Mouse (Mus musculus): ENCODE data around the gene Stambp. TPM values are rescaled to one million over a fixed set of nuclear protein-coding genes. Genes with fewer than 3 reads are reported as not detected.
"Not testable (repeated sequence)": the region's sequence is repeated elsewhere in the genome, so short reads cannot be mapped to it uniquely, and the experiment has no call there.

The Stambp gene
- polyA plus RNA-seq, 1 experiment from 2014 or later: 61.3 TPM

- no peaks in the 10 kb centered on the region for H3K9me3 ChIP-seq (ENCODE audit: control insufficient read depth, low read length)
- ATAC-seq: no peak
- H3K4me1 ChIP-seq (ENCODE audit: control insufficient read depth, insufficient read depth, low read depth, low read length): no peaks in the 10 kb centered on the region
- no peak overlapping the region for H3K9ac ChIP-seq (ENCODE audit: low read depth, low read length)
- WGBS: 69% methylated on average over 3 of the region's 3 CpGs
- no peak overlapping the region for H3K27ac ChIP-seq (ENCODE audit: low read depth, low read length)
- no peak overlapping the region for H3K4me3 ChIP-seq (ENCODE audit: low read length)
- H3K36me3 ChIP-seq (ENCODE audit: control insufficient read depth, insufficient read depth, low read length): no peaks in the 10 kb centered on the region
- no peak overlapping the region for H3K4me2 ChIP-seq (ENCODE audit: low read length)
- no peaks in the 10 kb centered on the region for H3K27me3 ChIP-seq (replicated peaks; ENCODE audit: control insufficient read depth, insufficient read depth, low read length)
Measured at GRCm38 (mm10) chr6:83597988-83598387, 25.5 kb upstream of the Stambp start.

GRCm38 (mm10) chr6:83595035-83595434 is 22.5 kb upstream of the Stambp start:
- H3K9me3 ChIP-seq (ENCODE audit: control insufficient read depth, low read length): no peaks in the 10 kb centered on the region
- no peak overlapping the region for H3K4me2 ChIP-seq (ENCODE audit: low read length)
- H3K27me3 ChIP-seq (replicated peaks; ENCODE audit: control insufficient read depth, insufficient read depth, low read length): no peaks in the 10 kb centered on the region
- WGBS: 95% methylated on average over 2 of the region's 2 CpGs
- H3K9ac ChIP-seq (ENCODE audit: low read depth, low read length): no peak overlapping the region
- H3K4me3 ChIP-seq (ENCODE audit: low read length): no peak overlapping the region
- no peaks in the 10 kb centered on the region for H3K36me3 ChIP-seq (ENCODE audit: control insufficient read depth, insufficient read depth, low read length)
- no peak for ATAC-seq
- no peak overlapping the region for H3K27ac ChIP-seq (ENCODE audit: low read depth, low read length)
- no peaks in the 10 kb centered on the region for H3K4me1 ChIP-seq (ENCODE audit: control insufficient read depth, insufficient read depth, low read depth, low read length)

- H3K9me3 ChIP-seq (ENCODE audit: control insufficient read depth, low read length): no peaks in the 10 kb centered on the region
- H3K27ac ChIP-seq (ENCODE audit: low read depth, low read length): no peak overlapping the region
- no peak overlapping the region for H3K4me2 ChIP-seq (ENCODE audit: low read length)
- no peaks in the 10 kb centered on the region for H3K27me3 ChIP-seq (replicated peaks; ENCODE audit: control insufficient read depth, insufficient read depth, low read length)
- H3K36me3 ChIP-seq (ENCODE audit: control insufficient read depth, insufficient read depth, low read length): no peaks in the 10 kb centered on the region
- no peak overlapping the region for H3K4me3 ChIP-seq (ENCODE audit: low read length)
- no peak for ATAC-seq
- no peaks in the 10 kb centered on the region for H3K4me1 ChIP-seq (ENCODE audit: control insufficient read depth, insufficient read depth, low read depth, low read length)
- WGBS: 70% methylated on average over 7 of the region's 7 CpGs
- H3K9ac ChIP-seq (ENCODE audit: low read depth, low read length): no peak overlapping the region
Measured at GRCm38 (mm10) chr6:83593896-83594295, 21.4 kb upstream of the Stambp start.

GRCm38 (mm10) chr6:83592051-83592450 is 19.5 kb upstream of the Stambp start:
- WGBS: 85% methylated on average over 8 of the region's 8 CpGs
- Histone ChIP-seq H3K4me3 (ENCODE audit: low read length) (no peak overlapping the region), H3K4me1 (ENCODE audit: control insufficient read depth, insufficient read depth, low read depth, low read length) (no peaks in the 10 kb centered on the region), H3K27ac (ENCODE audit: low read depth, low read length) (no peak overlapping the region), H3K36me3 (ENCODE audit: control insufficient read depth, insufficient read depth, low read length) (no peaks in the 10 kb centered on the region), H3K4me2 (ENCODE audit: low read length) (no peak overlapping the region), H3K9me3 (ENCODE audit: control insufficient read depth, low read length) (no peaks in the 10 kb centered on the region), H3K27me3 (replicated peaks; ENCODE audit: control insufficient read depth, insufficient read depth, low read length) (no peaks in the 10 kb centered on the region), H3K9ac (ENCODE audit: low read depth, low read length) (no peak overlapping the region)
- no peak for ATAC-seq

GRCm38 (mm10) chr6:83590301-83590700 is 17.8 kb upstream of the Stambp start:
- 89% methylated on average over 3 of the region's 3 CpGs for WGBS
- no peaks in the 10 kb centered on the region for H3K4me1 ChIP-seq (ENCODE audit: control insufficient read depth, insufficient read depth, low read depth, low read length)

GRCm38 (mm10) chr6:83587191-83587590 is 14.7 kb upstream of the Stambp start:
- WGBS: 84% methylated on average over 8 of the region's 8 CpGs
- not testable (repeated sequence) for H3K4me3 ChIP-seq (ENCODE audit: low read length); H3K4me2 ChIP-seq (ENCODE audit: low read length); H3K9ac ChIP-seq (ENCODE audit: low read depth, low read length); H3K36me3 ChIP-seq (ENCODE audit: control insufficient read depth, insufficient read depth, low read length); H3K4me1 ChIP-seq (ENCODE audit: control insufficient read depth, insufficient read depth, low read depth, low read length); H3K27ac ChIP-seq (ENCODE audit: low read depth, low read length); H3K27me3 ChIP-seq (replicated peaks; ENCODE audit: control insufficient read depth, insufficient read depth, low read length); H3K9me3 ChIP-seq (ENCODE audit: control insufficient read depth, low read length); ATAC-seq

More at GRCm38 (mm10) chr6:83590301-83590700, 17.8 kb upstream of the Stambp start:
- Histone ChIP-seq H3K36me3 (ENCODE audit: control insufficient read depth, insufficient read depth, low read length) (no peaks in the 10 kb centered on the region), H3K4me2 (ENCODE audit: low read length) (no peak overlapping the region), H3K27me3 (replicated peaks; ENCODE audit: control insufficient read depth, insufficient read depth, low read length) (no peaks in the 10 kb centered on the region), H3K9me3 (ENCODE audit: control insufficient read depth, low read length) (no peaks in the 10 kb centered on the region), H3K4me3 (ENCODE audit: low read length) (no peak overlapping the region), H3K27ac (ENCODE audit: low read depth, low read length) (no peak overlapping the region), H3K9ac (ENCODE audit: low read depth, low read length) (no peak overlapping the region)
- ATAC-seq: no peak

- not testable (repeated sequence) for H3K4me1 ChIP-seq (ENCODE audit: control insufficient read depth, insufficient read depth, low read depth, low read length); H3K4me3 ChIP-seq (ENCODE audit: low read length); H3K4me2 ChIP-seq (ENCODE audit: low read length); H3K27me3 ChIP-seq (replicated peaks; ENCODE audit: control insufficient read depth, insufficient read depth, low read length); H3K9me3 ChIP-seq (ENCODE audit: control insufficient read depth, low read length); ATAC-seq; H3K36me3 ChIP-seq (ENCODE audit: control insufficient read depth, insufficient read depth, low read length); H3K27ac ChIP-seq (ENCODE audit: low read depth, low read length); H3K9ac ChIP-seq (ENCODE audit: low read depth, low read length)
- WGBS: 88% methylated on average over 9 of the region's 9 CpGs
Measured at GRCm38 (mm10) chr6:83585328-83585727, 12.8 kb upstream of the Stambp start.

GRCm38 (mm10) chr6:83583591-83583990 is 11.1 kb upstream of the Stambp start:
- H3K36me3 ChIP-seq (ENCODE audit: control insufficient read depth, insufficient read depth, low read length): no peaks in the 10 kb centered on the region
- H3K4me1 ChIP-seq (ENCODE audit: control insufficient read depth, insufficient read depth, low read depth, low read length): no peaks in the 10 kb centered on the region
- H3K9ac ChIP-seq (ENCODE audit: low read depth, low read length): no peak overlapping the region
- no peak overlapping the region for H3K4me3 ChIP-seq (ENCODE audit: low read length)
- no peak for ATAC-seq
- H3K27ac ChIP-seq (ENCODE audit: low read depth, low read length): no peak overlapping the region
- WGBS: 79% methylated on average over 2 of the region's 2 CpGs
- H3K9me3 ChIP-seq (ENCODE audit: control insufficient read depth, low read length): no peaks in the 10 kb centered on the region
- no peak overlapping the region for H3K4me2 ChIP-seq (ENCODE audit: low read length)
- H3K27me3 ChIP-seq (replicated peaks; ENCODE audit: control insufficient read depth, insufficient read depth, low read length): no peaks in the 10 kb centered on the region; the same call in 1 of the 2 replicates

GRCm38 (mm10) chr6:83582938-83583270 is 10.4 kb upstream of the Stambp start:
- WGBS: under 1% methylated on average over 6 of the region's 6 CpGs
- Histone ChIP-seq H3K9me3 (ENCODE audit: control insufficient read depth, low read length) (no peaks in the 10 kb centered on the region), H3K4me1 (ENCODE audit: control insufficient read depth, insufficient read depth, low read depth, low read length) (no peaks in the 10 kb centered on the region), H3K27me3 (replicated peaks; ENCODE audit: control insufficient read depth, insufficient read depth, low read length) (no peaks in the 10 kb centered on the region; the same call in 1 of the 2 replicates), H3K9ac (ENCODE audit: low read depth, low read length) (no peak overlapping the region), H3K27ac (ENCODE audit: low read depth, low read length) (no peak overlapping the region), H3K4me2 (ENCODE audit: low read length) (peak overlapping the region; percentile 31), H3K4me3 (ENCODE audit: low read length) (no peak overlapping the region), H3K36me3 (ENCODE audit: control insufficient read depth, insufficient read depth, low read length) (no peaks in the 10 kb centered on the region)
- peak; percentile 74 for ATAC-seq
